Mouse (Mus musculus) heart, adult 9 months (tissue): ENCODE data around the gene Tssc4.
A peak's percentile ranks its signal among the peaks of the same experiment; 100 is the strongest.

Experiments used
- DNase-seq, 2 experiments: peaks; one replicate each; pipeline ENCODE4 v3.0.0; 2022; ENCODE audit warnings: low spot score in 2 of 2

Gene Tssc4

DNA sequence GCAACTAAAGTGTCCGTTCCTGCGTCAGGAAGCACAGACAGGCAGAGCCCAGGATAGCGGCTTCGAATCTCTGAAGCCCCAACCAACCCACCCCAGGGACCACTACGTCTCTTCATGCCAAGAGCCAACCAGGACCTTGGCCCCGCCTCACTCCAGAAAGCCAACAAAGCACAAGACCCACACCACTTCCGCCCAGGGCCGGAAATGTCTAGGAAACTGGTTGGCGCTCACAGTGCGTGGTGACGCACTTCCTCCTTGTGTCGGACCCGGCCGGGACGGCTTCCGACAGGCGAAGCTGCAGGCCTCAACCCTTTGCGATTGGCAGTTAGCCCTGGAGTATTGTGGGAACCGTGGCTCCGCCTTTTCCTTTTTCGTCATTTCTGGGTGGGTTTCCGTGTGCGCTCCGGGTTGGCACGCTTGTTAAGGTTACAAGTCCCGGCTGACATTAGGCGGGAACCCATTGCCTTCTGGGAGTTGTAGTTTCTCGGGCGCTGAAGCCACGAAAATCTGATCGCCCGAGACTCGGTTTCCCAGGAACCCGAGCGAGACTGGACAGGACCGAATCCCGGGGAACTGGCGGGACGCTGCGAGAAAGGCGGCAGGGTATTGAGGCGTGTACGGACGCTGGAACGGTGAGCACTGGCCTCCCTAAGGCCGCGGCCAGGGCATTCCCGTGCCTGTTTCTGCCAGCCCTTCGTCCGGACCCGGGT, at the start of gene Tssc4:
Tssc4 (plus strand) TSS at position 368 of the 710 bp plus-strand sequence.
- peak; percentile 98 to 99 for DNase-seq

DNA sequence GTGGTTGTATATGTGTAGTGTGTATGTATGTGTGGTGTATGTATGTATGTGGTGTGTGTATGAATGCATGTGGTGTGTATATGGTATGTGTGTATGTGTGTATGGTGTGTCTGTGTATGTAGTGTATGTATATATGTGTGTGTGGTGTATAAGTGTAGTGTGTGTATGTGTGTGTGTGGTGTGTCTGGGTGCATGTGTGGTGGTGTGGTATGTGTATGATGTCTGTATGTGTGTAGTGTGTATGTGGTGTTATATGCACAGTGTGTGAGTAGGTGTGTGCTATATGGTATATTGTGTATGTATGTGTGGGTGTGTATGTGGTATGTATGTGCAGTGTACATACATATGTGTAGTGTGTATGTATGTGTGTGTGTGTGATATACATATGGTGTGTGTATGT, 49.0 kb upstream of the Tssc4 start:
- DNase-seq = no peak

DNA sequence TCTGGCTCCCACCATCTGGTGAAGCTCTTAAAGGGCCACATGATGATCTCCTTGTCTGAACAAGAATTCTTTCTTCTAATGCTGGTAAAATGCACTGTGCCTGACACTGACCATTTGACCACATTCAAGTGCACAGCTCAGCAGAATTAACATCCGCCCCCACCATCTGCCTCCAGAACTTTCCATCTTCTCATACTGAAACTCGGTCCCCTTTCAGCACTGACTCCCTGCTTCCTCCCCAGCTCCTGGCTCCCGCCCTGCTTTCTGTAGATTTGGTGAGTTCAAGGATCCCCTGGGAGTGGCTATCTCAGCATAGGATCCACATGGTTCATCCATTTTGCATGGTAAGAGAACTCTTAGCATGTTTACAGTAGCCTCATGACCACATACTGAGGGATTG, 48.3 kb upstream of the Tssc4 start:
- DNase-seq = no peak

DNA sequence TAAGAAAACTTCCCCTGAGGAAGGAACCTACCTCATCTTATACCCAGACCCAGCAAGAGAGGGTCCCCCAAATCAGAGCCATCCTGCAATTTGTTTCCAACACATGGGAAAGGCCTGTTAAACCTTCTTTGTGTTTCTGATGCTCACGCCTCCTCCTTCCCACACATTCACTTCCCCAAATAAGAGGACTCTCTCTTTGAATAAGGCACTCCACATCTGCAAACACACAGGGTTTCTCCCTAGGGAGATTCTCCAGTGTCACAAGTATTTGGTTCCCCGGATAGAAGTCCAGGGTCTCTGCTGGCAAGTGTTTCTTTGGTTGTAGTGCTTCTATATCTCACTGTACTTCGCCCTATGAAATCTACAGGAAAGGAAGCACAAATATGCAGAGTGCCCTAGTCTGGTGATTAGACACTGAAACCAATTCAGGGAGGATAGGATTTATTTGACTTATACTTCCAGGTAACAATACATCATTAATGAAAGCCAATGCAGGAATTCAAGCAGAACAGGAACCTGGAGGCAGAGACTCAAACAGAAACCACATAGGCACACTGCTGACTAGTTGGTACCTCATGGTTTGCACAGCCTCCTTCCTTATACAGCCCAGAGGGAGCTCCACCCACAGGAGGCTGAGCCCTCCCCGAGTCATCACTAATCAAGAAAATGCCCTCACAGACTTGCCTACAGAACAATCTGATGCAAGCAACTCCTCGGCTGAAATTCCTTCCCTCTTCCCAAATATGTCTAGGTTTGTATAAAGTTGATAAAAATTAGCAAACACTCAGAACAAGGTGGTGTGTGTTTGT, 47.5 kb upstream of the Tssc4 start:
- no peak for DNase-seq

DNA sequence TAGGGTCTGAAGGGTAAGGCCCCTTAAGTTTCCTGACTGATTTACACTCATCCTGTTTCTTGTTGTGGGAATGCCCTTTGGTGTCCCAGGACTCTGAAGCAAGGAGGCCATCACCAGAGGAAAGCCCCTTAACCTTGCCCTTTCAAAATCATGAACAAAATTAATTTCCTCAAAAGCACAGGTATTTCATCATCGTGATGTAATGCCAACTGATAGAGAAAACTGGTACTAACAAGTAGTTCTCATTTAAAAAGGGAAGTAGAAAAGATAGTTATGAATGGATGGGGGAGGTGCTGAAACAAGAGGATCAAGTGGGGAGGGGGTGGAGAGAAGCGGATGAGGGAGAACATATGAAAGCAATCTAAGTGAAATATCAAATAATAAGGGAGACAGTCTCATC, 45.5 kb upstream of the Tssc4 start:
- DNase-seq = no peak

DNA sequence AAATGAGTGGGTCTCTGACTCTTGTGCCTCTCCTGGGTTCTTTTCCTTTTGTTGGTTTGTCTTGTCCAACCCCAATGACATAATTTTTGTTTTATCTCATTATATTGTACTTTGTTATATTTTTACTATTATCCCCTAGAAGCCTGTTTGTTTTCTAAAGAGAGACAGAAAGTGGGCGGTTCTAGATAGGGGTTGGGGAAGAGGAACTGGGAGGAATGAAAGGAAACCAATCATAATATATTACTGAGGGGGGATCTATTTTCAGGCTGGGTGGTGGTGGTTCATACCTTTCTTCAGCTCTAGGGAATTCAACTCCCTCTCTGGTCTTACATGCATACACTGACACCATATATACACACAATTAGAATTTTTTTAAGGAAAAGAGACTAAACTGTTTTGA, 44.8 kb upstream of the Tssc4 start:
- DNase-seq = no peak

DNA sequence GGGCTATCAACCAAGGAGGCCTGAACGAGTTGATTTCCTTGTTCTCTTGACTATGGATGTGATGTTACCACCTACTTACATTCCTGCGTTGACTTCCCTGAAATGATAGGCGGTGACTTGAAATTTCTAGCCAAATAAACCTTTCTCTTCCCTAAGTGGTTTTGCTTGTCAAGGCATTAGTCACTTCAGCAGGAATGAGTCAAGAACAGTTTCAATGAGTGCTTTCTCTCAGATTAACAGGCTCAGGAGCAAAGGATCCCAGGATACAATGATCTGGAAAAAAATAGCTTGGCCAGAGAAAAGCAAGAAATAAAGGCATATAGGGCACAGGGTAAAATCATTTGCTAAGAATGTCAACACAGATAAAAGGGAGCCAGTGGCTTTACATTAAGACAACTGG, 43.6 kb upstream of the Tssc4 start:
- no peak for DNase-seq

DNA sequence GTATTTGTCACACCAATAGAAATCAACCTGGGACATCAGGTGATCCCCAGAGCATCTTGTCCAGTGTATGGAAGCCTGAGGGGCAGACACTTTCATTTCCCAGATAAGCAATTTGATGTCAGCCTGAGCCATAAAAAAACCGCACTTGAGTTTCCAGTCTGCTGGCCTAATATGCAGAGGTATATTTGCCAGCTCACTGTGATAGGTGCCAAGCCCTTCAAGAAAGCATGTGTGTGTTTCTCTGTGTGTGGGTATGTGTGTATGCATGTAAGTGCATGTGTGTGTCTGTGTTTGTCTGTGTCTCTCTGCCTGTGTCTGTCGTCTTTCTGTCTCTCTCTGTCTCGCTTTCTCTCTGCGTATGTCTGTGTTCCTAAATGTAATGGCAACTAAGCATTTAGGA, 41.9 kb upstream of the Tssc4 start:
- DNase-seq = no peak

DNA sequence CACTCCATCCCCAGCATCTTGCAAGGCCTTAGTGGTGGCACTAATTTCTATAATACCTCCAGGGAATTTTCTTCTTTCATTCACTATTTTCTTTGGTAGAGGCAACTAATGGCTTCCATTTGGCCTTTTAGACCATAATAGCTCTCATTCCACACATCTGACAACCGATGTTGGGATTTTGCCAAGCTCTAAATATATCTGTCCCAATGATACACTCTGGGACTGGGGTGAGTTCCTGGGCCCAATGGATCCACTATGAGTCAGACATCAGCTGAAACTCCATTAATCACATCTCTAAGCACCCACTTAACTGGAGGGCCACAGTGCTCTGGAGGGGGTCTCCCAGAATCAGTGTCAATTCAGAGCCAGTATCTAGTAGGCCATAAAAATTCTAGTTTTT, 37.2 kb upstream of the Tssc4 start:
- peak; percentile 51 to 57 for DNase-seq

DNA sequence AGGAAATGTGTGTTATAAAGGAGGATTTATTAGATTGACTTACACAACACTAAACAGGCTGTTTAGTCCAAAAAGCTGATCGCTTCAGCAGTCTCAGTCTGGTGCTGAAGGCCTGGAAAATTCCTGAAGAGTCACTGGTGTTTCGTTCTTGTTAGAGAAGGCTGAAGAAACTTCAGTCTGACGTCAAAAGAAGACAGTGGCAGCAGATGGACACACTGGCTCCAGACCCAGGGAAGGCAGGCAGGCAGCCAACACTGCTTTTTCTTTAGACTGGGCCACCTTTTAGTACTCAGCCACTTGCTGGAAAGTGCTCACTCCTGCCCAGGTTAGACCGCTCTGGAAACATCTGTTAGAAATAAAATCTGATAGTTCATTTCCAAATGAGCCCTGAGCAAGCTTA, 35.5 kb upstream of the Tssc4 start:
- DNase-seq = peak in 1 of 2 experiments; percentile 47

DNA sequence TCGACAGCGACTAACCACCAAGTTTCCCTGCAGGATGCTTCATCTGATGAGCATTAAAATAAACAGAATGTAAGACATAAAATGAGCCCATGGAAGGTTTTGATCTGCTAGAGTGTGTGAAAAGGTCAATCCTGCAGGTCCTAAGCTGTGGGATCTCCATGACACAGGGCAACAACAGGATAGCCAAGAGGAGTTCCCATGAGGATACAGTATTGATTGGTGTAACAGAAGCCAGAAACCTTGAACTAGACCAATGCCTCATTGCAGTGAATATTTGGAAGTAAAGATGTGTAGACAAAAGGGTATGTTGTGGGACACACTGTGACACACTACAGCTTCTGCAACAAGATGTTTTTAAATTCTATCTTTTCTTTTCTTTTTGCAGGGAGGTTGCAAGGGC, 34.9 kb upstream of the Tssc4 start:
- no peak for DNase-seq

DNA sequence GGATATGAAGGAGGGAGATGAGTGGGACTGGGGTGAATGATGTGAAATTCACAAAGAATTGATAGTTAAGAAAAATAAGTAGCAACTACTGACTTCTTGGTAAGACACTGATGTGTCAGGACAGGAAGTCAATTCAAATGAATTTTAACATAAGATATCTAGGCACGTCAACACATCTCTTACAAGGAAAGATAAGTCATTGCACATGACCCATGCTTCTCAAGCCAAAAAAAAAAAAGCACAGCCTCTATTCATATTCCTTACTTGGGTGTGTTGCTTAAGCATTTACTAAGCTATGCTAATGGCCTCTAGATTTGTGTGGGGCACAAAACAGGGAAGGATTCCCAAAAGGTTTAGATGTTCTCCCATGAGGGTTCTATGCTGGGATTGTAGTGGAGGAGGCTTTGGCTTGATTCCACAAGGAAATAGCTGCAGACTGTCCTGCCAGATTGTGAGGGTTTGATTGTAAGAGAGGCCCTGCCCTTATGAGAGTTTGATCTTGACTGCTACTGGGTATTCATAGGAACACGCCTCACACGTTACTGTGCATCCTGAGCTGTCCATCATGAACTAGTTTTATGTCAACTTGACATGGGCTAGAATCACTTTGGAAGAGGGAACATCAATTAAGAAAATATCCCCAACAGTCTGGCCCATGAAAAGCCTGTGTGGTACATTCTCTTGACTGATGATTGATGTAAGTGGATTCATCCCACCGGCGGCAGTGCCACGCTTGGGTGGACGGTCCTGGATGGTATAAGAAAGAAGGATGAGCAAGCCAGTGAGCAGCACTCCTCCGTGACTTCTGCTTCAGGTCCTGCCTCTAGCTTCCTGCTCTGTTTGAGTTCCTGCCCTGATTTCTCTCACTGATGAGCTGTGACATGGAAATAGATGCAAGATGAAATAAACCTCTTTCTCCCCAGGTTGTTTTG, 34.3 kb upstream of the Tssc4 start:
- DNase-seq = peak; percentile 59 to 68

DNA sequence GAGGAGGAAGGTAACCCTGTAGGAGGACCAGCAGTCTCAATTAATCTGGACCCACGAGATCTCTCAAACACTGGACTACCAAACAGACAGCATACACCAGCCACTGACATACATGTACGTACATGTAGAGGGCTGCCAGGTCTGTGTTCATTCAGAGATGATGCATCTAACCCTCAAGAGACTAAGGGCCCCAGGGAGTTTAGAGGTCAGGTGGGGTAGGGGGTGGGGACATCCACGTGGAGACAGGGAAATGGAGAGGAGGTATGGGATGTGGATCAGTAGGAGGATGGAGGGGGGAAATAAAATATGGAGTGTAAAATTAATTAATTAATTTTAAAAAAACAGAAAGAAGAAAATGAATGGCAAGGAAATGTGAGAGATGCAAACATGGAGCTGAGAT, 32.3 kb upstream of the Tssc4 start:
- DNase-seq = no peak

DNA sequence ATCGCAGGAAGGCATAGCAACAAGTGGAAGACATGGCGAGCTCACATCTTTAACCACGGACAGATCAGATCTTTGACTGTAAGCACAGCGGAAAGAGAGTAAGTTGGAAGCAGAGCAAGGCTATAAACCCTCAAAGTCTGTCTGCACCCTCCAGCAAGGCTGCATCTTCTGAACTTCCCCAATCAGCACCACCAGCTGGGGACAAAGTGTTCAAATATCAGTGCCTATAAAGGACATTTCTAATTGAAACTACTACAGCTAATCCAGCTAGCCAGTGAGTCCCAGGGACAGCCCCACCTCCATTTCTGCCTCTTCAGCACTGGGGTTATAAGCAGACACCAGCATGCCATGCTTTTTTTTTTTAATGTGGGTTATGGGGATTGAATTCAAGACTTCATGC, 31.7 kb upstream of the Tssc4 start:
- no peak for DNase-seq

DNA sequence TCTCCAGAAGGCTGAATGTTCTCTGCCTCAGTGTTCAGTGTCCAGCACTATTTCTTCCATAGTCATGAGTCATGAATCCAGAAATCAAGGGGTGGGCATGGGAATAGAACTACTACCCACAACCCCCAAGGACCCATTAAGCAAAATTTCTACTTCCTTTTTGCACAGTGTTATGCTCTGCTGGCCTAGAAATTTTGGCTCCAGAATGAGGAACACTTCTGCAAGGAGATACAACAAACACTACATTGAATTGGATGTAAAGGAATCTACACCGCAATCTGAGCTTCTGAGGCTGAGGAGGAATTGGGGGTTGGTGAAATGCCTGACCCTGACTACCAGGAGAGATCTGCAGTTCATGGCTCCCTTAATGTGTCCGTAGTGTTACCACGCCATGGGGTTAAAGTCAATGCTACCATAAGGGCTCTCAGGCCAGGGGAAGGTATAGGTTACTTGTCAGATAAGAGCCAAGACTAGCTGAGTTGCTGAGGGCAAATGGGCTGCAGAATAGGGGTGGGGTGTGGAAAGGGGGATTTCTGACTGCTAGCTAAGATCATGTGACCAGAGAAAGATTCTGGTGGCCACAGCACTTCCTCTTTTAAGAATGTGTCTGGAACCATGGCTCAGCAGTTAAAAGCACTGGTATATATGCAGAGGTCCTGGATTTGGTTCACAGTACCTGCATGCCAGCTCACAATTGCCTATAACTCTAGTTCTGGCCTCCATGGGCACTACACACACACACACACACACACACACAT, 30.7 kb upstream of the Tssc4 start:
- DNase-seq = no peak

DNA sequence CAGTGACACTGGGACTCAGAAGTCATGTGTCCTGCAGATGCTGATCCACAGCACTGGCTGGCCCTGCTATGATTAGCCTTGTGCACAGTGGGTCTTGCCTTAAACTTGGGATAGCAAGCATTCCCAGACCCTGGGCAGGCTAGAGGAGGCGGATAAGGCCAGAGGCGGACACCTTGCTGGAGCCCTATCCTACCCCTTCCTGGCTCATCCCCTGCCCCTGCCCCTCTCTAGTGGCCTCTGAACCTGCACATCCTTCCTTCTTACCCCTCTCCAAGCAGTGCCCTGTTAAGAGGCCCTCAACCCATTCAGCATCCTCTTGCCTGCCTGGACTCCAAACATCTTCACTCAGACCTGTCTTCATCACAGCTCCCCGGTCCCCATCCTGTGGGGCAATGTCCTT, 28.5 kb upstream of the Tssc4 start:
- DNase-seq = no peak

DNA sequence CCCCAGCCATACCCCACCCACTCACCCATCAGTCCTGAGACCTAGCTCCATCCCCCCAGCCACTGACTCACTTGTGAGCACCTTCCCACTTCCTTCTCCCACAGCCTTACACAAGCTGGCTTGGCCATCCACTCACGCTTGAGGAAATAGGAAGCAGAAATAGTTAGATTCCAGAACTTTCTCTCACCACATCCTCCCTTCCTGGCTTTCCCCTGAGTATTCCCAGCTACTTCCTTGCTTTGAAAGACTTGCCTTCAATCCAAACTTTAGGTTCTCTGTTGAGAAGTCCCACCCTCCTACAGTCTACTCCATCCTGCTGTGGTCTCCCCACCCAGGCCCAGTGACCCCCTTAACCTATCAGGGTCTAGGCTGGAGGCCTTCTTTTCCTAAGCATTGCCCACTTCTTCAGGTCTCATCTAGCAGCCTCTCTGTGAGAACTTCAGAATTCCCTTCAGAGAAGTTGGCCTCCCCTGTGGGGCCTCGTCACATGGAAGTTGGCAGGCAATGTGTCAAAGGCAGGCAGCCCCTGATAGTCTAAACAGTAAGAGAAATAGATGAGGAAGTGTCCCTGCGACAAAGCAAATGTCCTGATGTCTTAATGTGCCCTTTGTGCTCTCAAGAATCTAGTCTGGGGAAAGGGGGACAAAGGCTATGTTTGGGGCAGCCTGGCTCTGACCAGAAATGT, 27.8 kb upstream of the Tssc4 start:
- DNase-seq = peak; percentile 63 to 79

DNA sequence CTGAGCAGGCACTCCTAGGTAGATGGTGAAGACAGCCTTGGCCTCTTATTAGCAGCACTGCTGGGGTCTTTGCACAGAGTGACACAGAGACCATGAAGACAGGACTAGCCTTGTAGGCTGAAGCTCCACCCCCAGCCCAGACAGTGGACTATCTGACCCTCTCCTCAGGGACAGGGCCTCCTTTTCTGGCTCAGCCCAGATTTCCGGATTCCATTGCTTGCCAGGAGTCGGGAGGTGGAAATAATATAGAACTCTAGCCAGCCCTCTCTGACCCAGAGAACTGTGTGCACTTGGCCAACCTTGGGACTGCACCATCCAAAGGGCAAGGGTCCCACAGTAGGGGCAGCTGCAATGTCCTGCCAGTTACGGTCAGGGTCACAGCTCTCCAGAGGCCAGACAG, 27.0 kb upstream of the Tssc4 start:
- peak; percentile 88 to 90 for DNase-seq

DNA sequence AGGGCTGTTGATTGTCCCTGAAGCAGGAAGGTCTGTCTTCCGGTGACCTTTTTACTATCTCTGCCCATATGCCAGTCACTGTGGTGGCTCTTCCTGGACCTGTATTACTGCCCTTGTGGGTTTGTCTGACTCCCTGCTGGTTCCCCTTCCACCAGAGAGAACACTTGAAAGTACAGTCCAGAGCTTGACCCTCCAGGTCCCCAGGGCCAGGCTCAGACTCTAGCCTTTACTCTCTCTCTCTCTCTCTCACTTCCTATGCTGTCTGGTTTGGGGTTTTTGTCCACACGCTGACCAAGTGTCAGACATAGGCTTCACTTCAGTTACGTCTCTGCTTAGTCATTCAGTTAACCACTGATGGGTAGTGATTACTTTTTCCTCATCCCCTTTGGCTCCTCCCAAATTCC, 26.1 kb upstream of the Tssc4 start:
- DNase-seq = no peak

DNA sequence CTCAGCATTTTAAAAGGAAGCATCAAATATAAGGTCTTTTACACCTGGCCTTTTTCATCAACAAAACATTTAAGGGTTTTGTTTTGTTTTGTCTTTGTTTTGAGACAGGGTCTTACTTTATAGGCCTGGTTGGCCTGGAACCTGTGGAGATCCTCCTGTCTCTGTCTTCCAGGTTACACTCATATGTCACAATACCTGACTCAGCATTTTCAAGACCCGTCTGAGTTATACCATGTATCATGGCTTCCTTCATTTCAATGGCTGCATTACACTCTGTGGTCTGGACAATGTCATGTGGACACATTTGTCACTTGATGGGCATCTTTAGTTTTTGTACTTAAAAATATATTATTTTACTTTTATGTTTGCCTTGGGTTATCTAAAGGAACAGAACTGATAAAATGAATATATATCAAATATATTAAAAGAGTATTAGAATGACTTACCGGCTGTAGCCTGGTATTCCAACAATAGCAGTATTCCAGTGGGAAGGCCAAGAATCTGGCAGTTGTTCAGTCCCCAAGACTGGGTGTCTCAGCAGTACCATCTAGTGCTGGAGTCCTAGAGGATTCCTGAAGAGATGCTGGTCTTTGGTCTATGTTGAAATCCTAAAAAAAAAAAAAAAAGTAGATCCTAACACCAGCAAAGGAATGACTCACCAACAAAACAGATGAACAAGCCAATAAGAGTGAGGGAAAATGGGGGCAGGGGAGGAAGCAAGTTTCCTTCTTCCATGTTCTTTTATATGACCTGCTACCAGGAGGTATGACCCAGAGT, 24.8 kb upstream of the Tssc4 start:
- DNase-seq = no peak
